In the genomic region with DNA sequence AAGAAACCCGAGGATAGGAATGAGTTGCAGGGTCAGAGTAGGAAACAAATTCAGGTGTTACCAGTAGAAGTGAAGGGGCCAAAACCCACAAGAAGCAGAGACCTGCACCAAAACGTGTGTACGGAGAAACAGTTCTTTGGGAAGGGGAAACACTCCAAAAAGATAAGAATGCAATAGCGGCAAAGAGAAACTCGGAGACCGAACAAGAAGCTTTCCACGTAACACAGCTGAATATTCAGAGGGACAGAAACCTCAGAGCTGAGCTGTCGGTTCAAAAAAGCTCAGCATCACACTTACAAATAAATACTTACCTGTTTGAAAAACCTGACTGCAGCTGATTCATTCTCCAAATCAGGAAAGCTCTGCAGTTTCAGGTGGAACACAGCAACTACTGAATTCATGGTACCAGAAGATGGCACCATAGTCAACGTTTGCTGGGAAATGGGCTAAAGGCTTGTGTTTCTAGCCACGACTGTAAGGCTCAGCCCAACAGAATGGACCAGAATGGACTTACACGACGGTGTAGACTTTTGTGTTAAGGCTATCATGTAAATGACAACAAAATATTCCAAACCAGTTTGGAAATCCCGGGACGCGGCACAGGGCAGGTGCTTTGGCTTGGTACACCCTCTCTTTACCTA, we compare ENCODE assay signal across 9 mouse cellular contexts.
DNase-seq lines count a peak whose midpoint lies in the region; ATAC-seq lines count a peak whose summit lies in the region.
"Had no signal": no experiment of that assay in that cellular context is flagged by ENCODE, and none has a peak within 500 bp of the region (broad histone marks: within the 10 kb centered on the region; RNA-seq: fewer than 3 reads in every experiment).

No protein-coding gene starts in this region.

- intact Hi-C loops in left cerebral cortex, postnatal 4 days (cut with DNase I): loop anchor here (5.0 kb wide), 2 partner anchors 362 to 1087 kb away; partner anchors contain the start of gene Satb2

- H3K4me1 ChIP-seq in intestine, embryonic 14.5 days (replicated peaks; ENCODE audit: control insufficient read depth, insufficient read depth, low read length): no peaks in the 10 kb centered on the region
- no peaks in the 10 kb centered on the region for H3K4me1 ChIP-seq in intestine, embryonic 16.5 days (ENCODE audit: control insufficient read depth, insufficient read depth, low read length)

- no peak for ATAC-seq in intestine, embryonic 14.5 days (replicated peaks; ENCODE audit: low FRiP score, low TSS enrichment, low read depth)
- no peak for ATAC-seq in intestine, embryonic 16.5 days

- no peak overlapping the region for H3K27ac ChIP-seq in intestine, embryonic 14.5 days (ENCODE audit: low read depth)
- no peak overlapping the region for H3K27ac ChIP-seq in intestine, embryonic 16.5 days (ENCODE audit: low read length)
- H3K27ac ChIP-seq: heart, embryonic 13.5 days had no signal

- no peak overlapping the region for H3K4me3 ChIP-seq in intestine, embryonic 14.5 days (ENCODE audit: low read depth, low read length)
- H3K4me3 ChIP-seq in intestine, embryonic 16.5 days (ENCODE audit: low read length): no peak overlapping the region
- H3K4me3 ChIP-seq: heart, embryonic 13.5 days had no signal

- DNase-seq in intestine, embryonic 14.5 days (ENCODE audit: low spot score): peak; percentile 61
- peak; percentile 29 for DNase-seq in ZHBTc4 (ENCODE audit: low read depth, low spot score)
- DNase-seq in frontal cortex, postnatal 36 days (ENCODE audit: low spot score in 2 of 2): peak; percentile 38 to 80
- peak; percentile 38 for DNase-seq in left cerebral cortex, postnatal 4 days
- no peak for DNase-seq in MN1 (ENCODE audit: low spot score)
- DNase-seq in thymus, postnatal 14 days: no peak
- no peak for DNase-seq in c-Kit-positive CD71-positive TER-119-positive erythroid progenitor cells, embryonic 14.5 days (ENCODE audit: low spot score)

- no peak overlapping the region for H3K4me2 ChIP-seq in intestine, embryonic 14.5 days (ENCODE audit: low read length)
- H3K4me2 ChIP-seq in intestine, embryonic 16.5 days (ENCODE audit: low read depth, low read length): no peak overlapping the region
- H3K4me2 ChIP-seq: heart, embryonic 13.5 days had no signal

- no peaks in the 10 kb centered on the region for H3K36me3 ChIP-seq in intestine, embryonic 14.5 days (ENCODE audit: control insufficient read depth, insufficient read depth, low read length)
- no peaks in the 10 kb centered on the region for H3K36me3 ChIP-seq in intestine, embryonic 16.5 days (ENCODE audit: control insufficient read depth, insufficient read depth, low read length)
- H3K36me3 ChIP-seq: heart, embryonic 13.5 days had no signal

- no peaks in the 10 kb centered on the region for H3K9me3 ChIP-seq in intestine, embryonic 14.5 days (ENCODE audit: control insufficient read depth, low read length)
- H3K9me3 ChIP-seq in intestine, embryonic 16.5 days (ENCODE audit: control insufficient read depth, low read length): no peaks in the 10 kb centered on the region
- H3K9me3 ChIP-seq: heart, embryonic 13.5 days had no signal

- 55% methylated on average over 15 of the region's 15 CpGs for WGBS in intestine, embryonic 14.5 days
- WGBS in intestine, embryonic 16.5 days: 54% methylated on average over 15 of the region's 15 CpGs

- peaks cover 9% of the 10 kb centered on the region; the same call in 1 of the 2 replicates for H3K27me3 ChIP-seq in intestine, embryonic 14.5 days (replicated peaks; ENCODE audit: control insufficient read depth, insufficient read depth, low read length)
- no peaks in the 10 kb centered on the region for H3K27me3 ChIP-seq in intestine, embryonic 16.5 days (replicated peaks; ENCODE audit: control insufficient read depth, insufficient read depth, low read length)

- H3K9ac ChIP-seq in intestine, embryonic 14.5 days (ENCODE audit: low read length): no peak overlapping the region
- no peak overlapping the region for H3K9ac ChIP-seq in intestine, embryonic 16.5 days (ENCODE audit: low read depth, low read length)
- H3K9ac ChIP-seq: heart, embryonic 13.5 days had no signal

Comparison
In these comparisons a context has a peak if more than half of its experiments do, and no peak if none do; other contexts are left out.
1. DNase-seq: peak in intestine, embryonic 14.5 days (single experiment), ZHBTc4 (single experiment), frontal cortex, postnatal 36 days (2 of 2) and left cerebral cortex, postnatal 4 days (single experiment); none in MN1 (single experiment), thymus, postnatal 14 days (single experiment) and c-Kit-positive CD71-positive TER-119-positive erythroid progenitor cells, embryonic 14.5 days (single experiment).